Mouse (Mus musculus) MN1 (cell line): ENCODE results near the gene Gm5868.
A peak's percentile ranks its signal among the peaks of the same experiment; 100 is the strongest.
"Not testable (repeated sequence)": the region's sequence is repeated elsewhere in the genome, so short reads cannot be mapped to it uniquely, and the experiment has no call there.

Experiments used
- DNase-seq: peaks from one replicate; pipeline ENCODE4 v3.0.0-alpha.2; 2016; ENCODE audit warnings: low spot score

The Gm5868 gene

GRCm38 (mm10) chr5:72587192-72587681, at the start of gene Gm5868:
Gene Gm5868, minus strand, starts transcription at chr5:72587551.
- DNase-seq: peak; percentile 23

- DNase-seq: no peak
Observed at GRCm38 (mm10) chr5:72636576-72636975, 49.2 kb upstream of the Gm5868 start.

DNA sequence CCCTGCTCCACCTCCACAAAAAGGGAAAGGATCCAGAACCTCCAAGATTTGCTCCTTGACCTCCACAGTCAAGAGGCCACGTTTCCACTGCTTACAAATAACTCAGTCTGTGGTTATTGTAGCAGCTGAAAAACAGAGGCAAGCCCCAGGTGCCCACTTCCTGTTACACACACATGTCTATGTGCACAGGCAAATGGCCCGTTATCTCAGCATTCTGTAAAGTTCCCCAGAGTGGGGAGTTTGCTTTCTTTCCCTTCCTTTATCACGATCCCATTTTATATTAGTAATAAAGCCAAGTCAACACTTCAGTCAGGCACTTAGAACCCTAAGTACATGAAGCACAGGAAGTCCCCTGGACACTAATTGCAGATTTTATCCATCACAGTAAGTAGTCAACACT, 48.8 kb upstream of the Gm5868 start:
- DNase-seq: no peak

- DNase-seq: no peak
Observed at GRCm38 (mm10) chr5:72634791-72635271, 47.5 kb upstream of the Gm5868 start.

GRCm38 (mm10) chr5:72630026-72630425, 42.7 kb upstream of the Gm5868 start:
- no peak for DNase-seq

- no peak for DNase-seq
Observed at GRCm38 (mm10) chr5:72621022-72621421, 33.7 kb upstream of the Gm5868 start.

DNA sequence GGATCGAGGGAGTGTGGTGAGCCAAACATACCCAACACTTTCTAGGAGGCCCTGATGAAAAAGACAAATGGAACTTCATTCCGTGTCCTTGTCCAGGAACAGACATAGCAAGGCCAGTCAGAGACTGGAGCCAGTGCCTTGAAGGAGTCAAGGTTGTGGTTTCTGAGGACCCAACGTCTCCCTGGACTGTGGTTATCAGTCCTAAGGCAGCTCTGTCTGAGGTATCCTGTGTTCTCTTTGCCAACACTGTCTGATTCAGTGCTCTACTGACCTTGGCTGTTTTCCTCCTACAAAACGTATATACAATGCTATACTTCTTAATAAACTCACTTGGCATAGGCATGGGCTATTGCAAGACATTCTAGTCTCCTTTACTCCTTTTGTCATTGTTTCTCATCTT, 30.1 kb upstream of the Gm5868 start:
- DNase-seq: no peak

GRCm38 (mm10) chr5:72603138-72603537, 15.8 kb upstream of the Gm5868 start:
- DNase-seq: no peak

GRCm38 (mm10) chr5:72601006-72601405, 13.7 kb upstream of the Gm5868 start:
- no peak for DNase-seq

DNA sequence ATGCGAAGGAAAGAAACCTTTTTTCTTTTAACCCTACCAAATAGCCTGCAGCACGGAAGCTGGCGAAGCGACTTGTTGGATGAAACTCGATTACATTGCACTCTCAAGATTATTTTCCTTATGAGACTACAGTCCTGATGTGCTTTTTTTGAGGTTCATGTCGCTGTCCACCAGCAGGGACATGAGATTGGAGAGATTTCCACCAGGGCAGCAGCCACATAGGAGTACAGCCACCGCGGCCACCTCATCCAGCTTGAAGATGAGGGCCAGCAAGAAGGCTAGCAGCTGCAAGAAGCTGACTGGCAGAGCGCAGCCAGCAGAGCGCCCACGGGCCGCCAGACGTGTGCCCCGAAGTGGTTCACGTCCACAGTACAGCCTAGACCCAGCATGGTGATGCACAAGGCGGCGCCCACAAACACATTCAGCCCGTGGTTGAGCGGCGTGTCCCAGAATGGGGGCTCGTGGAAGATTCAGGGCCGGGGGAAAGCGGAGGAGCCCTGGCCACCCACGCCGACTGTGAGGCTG, 622 bp downstream of the Gm5868 start:
- not testable (repeated sequence) for DNase-seq

DNA sequence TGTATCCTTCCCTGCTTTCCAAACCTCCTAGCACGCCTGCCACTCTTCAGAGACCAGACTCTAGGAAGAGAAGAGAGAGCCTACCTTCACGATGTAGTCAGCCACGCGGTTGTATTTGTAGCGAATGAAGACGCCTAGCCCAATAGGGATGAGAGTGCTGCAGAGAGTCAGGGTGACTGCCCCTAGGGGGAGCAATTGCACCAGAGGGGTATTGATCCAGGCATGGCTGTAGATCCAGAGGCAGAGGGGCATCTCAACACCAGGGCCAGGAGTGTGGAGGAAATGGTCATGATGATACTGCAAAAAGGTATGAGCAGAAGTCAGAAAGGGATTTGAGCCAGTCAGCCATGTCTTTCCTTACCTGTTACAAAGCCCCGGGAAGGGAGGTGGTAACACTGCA, 1.2 kb downstream of the Gm5868 start:
- DNase-seq: not testable (repeated sequence)

DNA sequence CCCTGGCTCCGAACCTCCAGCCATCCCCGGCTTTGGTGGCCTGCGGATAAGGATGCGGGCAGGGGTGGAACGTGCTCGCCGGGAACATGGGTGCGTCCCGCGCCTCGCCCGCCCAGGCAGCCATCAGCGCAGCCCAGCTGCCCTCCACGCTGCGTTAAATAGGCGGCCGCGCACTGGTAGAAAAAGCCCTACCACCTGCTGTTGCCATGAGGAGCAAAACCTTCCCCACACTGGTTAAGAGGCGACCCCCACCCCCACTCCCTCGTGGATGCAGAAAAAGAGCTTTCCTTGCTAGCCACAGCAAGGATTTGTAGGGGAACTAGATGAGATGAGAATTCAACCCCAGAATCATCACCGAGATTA, 6.4 kb downstream of the Gm5868 start, which contains the start of gene Zar1:
TSS of gene Zar1 (minus strand) at position 285 of the 363 bp plus-strand sequence.
- not testable (repeated sequence) for DNase-seq

DNA sequence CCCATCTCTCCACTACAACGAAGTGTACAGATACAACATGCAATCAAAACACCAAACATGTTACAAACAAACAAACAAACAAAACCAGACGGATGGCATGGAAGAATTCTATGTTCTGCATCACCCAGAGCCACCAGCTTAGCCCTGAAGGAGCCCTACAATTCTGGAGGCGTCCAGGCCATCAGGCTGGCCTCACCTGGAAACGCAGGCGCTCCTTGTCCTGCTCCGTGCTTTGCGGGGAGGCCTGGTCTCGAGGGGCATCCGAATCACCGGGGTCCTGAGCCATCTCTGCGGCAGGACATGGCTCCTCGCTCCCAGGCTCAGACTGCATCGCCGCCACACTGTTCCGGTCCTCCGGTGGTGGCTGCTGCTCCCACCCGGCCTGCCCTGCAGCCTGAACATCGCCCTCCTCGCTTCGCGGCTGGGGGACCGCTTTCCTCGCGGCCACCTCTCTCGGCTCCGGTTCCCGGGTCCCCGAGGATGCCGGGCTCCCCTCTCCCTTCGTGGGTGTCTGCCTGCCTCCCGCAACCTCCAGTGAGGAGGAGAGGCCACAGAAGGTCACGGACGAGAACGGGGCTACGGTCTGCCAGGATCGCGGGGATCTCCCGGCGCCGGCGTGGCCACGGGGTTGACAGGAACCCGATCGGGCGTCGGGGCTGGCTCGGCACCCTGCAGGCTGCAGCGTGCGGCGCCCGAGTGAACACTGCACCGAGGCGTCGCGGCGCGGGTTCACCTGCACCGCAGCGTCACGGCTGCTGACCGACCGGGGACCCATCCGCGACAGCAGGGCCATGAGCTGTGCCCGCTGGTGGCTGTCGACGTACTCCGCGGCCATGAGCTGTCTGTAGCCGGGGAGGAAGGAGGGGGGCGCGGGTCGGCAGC, 7.0 kb downstream of the Gm5868 start:
- DNase-seq: not testable (repeated sequence)

DNA sequence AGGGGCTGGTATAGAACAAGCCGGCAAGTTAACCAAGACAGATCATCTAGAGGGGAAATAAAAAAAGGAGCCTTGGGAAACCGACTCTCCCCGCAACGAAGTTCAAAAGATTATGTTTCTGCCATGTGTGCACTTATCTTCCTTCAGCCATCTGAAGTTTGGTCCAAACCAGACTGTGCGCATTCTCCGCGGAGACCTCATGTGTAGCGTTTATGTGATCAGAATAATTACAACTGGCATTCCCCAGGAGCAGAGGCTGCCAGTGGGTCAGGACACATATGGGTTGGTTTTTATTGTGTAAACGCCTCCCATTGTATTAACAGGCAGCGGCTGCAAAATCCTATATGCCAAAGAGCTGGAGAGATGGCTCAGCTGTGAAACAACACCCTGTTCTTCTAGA, 7.8 kb downstream of the Gm5868 start:
- not testable (repeated sequence) for DNase-seq

GRCm38 (mm10) chr5:72565621-72566020, 21.7 kb downstream of the Gm5868 start:
- no peak for DNase-seq

DNA sequence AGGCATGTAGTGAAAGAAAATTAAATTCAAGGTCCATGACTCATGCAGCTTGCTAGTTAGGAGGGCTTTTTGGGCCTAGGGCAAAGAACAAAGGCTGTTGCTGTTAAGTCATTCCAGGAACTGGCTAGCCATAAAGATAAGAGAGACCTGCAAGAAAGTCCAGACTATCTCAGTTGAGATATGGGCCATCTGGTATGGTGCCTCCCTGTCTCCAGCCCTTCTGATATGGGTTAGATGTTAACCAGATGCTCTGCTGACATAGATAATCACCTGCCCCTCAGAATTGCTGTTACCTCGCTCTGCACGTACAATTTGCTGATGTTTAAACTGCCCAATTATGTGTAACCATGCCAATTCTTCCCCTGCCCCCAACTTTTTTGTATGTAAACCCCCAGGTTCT, 24.2 kb downstream of the Gm5868 start:
- DNase-seq: not testable (repeated sequence)

- no peak for DNase-seq
Observed at GRCm38 (mm10) chr5:72560976-72561628, 26.2 kb downstream of the Gm5868 start.

GRCm38 (mm10) chr5:72559544-72560049, 27.8 kb downstream of the Gm5868 start, which contains the start of gene Nfxl1:
Gene Nfxl1, minus strand, starts transcription at chr5:72559684.
- peak; percentile 99 for DNase-seq

GRCm38 (mm10) chr5:72558716-72559526, 28.4 kb downstream of the Gm5868 start:
- DNase-seq: peak; percentile 25

- no peak for DNase-seq
Observed at GRCm38 (mm10) chr5:72556245-72556644, 31.1 kb downstream of the Gm5868 start.

DNA sequence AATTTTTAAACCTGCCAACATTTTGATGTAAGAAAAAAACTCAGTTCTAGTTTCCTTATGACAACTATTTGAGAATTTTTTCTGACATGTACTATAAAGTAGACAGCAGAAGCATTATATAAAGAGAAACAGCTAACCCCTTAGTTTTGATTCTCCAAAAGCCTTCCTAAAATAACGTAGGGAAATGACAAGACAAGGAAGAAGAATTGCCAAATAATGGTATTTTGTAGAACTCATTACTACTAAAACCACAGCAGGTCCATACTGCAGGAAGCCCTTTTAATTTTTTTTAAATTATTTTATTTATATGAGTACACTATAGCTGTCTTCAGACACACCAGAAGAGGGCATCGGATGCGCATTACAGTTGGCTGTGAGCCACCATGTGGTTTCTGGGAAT, 36.1 kb downstream of the Gm5868 start:
- DNase-seq: no peak
